Mouse (Mus musculus): ENCODE results near the gene Fam184a. TPM values are rescaled to one million over a fixed set of nuclear protein-coding genes. Genes with fewer than 3 reads are reported as not detected.
"Not testable (repeated sequence)": the region's sequence is repeated elsewhere in the genome, so short reads cannot be mapped to it uniquely, and the experiment has no call there.

Fam184a gene
- total RNA-seq, 2 experiments from 2014 or later: 2.4 to 3.3 TPM

GRCm38 (mm10) chr10:53691263-53691662 lies 59.7 kb downstream of the Fam184a start:
- DNase-seq (ENCODE audit: low spot score in 2 of 2): no peak

- DNase-seq (ENCODE audit: low spot score in 2 of 2): no peak
Observed at GRCm38 (mm10) chr10:53688952-53689584, 61.9 kb downstream of the Fam184a start.

DNA sequence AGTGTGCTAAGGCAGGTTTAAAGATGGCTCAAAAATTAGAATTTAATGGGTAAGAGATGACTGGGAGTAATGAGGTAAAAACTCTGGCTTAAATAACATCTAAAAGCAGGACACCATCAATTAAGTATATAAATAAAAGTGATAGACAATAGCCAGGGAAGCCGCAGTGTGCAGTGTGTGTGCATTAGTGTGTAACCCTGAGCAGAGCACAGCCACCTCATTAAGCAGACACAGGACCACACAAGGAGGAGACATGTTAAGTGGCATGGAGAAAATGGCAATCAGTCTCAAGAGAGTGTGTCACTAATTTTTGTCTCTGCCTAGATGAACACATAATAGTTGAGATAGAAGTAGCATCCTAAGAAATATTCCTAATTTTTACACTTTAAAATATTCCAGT lies 62.4 kb downstream of the Fam184a start:
- DNase-seq (ENCODE audit: low spot score in 2 of 2): no peak

- no peak for DNase-seq (ENCODE audit: low spot score in 2 of 2)
Observed at GRCm38 (mm10) chr10:53687888-53688287, 63.0 kb downstream of the Fam184a start.

DNA sequence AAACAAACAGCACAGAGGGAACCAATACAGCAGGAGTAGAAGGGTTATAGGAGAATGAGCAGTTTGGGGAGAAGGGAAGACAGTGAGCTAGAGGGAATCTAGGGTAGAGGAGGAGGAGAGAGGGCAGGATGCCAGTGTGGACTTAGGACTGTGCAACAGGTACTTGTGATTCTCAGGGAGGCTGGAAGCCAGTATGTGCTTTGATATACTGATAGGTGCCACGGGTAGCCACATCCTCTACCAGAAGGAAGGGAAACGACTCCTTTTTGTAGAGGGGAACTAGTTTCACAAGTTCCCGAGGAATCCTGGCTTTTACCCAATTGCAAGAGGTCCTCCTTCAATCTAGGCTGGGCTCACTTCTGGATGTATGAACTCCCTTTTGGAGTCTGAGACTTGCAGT lies 65.1 kb downstream of the Fam184a start:
- DNase-seq (ENCODE audit: low spot score in 2 of 2): no peak

GRCm38 (mm10) chr10:53683226-53683625 lies 67.7 kb downstream of the Fam184a start:
- no peak for DNase-seq (ENCODE audit: low spot score in 2 of 2)

DNA sequence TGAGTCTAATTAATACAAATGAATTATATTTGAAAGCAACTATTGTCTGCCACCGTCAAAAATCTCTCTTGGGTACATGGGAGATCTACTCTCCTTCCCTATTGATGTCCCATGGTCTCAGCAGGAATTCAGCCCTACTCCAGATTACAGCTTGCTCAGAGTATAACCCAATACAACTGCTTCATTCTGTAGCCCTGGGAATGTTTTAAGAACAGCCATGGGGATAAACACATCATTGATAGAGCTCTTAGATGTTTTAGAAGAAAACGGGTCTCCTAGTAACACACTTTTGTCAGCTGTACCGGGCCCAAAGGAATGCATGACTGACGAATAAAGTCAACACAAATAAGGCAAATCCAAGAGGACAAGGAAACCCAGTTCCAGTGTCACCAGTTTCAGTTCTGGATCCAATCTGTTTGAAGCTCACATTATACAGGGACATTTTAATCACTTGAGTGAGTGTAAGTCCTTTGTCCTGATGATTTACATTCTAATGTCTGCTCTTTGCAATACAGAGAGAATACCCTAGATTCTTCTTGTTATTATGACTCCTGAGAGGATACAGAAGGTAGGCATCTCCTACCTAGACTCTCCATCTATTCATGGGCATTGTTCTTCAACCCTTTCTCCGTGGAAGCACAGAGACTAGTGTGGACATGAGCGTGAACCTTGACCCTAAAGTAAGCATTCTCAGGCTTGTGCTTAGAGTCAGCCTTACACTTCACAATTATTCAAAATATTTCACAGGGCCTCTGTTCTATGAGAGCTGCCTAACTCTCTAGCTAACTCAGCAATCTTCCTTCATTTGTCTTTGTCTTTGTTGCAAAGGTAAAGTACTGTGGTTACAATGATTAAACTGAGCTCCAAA lies 71.0 kb downstream of the Fam184a start:
- DNase-seq (ENCODE audit: low spot score in 2 of 2): no peak

GRCm38 (mm10) chr10:53661788-53662187 lies 89.1 kb downstream of the Fam184a start:
- DNase-seq (ENCODE audit: low spot score in 2 of 2): no peak

DNA sequence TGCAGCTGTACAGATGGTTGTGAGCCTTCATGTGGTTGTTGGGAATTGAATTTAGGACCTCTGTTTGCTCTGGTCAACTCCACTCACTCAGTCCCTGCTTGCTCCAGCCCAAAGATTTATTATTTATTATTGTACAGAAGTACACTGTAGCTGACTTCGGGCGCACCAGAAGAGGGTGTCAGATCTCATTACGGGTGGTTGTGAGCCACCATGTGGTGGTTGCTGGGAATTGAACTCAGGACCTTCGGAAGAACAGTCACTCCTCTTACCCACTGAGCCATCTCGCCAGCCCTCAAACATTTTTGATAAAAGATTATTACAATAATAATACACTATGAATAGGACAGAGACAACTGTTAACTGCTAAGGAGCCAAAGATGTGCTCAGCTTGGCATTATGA lies 96.7 kb downstream of the Fam184a start:
- DNase-seq (ENCODE audit: low spot score in 2 of 2): not testable (repeated sequence)

DNA sequence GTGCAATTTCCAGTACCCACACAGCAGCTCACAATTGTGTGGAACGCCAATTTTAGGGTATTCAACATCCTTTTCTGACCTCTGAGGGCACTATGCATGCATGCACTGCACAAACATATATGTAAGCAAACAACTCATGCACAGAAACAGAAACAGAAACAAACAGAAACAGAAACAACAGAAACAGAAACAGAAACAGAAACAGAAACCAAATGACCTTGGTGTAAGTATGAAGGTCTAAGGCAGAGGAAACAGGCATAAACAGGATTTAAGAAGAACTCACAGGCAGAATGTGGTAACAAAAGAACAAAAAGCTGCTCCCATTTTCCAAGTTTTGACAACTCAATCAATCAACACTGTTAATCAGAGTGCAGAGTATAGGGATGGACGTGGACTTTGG lies 100.2 kb downstream of the Fam184a start:
- DNase-seq (ENCODE audit: low spot score in 2 of 2): no peak

DNA sequence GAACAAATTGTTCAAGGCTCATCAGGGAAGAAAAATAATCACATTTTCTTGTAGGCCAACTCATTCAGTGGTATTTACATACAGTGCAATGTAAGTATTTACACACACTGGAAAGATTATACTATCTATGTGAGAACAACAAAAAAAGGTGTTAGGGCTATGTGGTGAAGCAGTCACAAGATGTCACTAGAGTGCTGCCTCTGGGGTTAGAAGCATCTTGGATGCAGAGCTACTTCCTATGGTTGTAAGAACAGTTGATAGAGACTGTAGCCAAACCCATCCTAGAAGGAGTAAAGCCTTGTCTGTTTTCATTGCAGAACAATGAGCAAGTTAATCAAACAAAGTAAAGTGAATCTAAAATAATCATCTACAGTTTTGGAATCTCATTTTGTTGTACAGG lies 109.4 kb downstream of the Fam184a start:
- no peak for DNase-seq (ENCODE audit: low spot score in 2 of 2)

GRCm38 (mm10) chr10:53635246-53635971 lies 115.5 kb downstream of the Fam184a start:
- no peak for DNase-seq (ENCODE audit: low spot score in 2 of 2)

- no peak for DNase-seq (ENCODE audit: low spot score in 2 of 2)
Observed at GRCm38 (mm10) chr10:53634160-53634559, 116.8 kb downstream of the Fam184a start.

- not testable (repeated sequence) for DNase-seq (ENCODE audit: low spot score in 2 of 2)
Observed at GRCm38 (mm10) chr10:53630339-53630738, 120.6 kb downstream of the Fam184a start, which contains the start of gene Mcm9. Gene Mcm9, minus strand, starts transcription at chr10:53630439.

DNA sequence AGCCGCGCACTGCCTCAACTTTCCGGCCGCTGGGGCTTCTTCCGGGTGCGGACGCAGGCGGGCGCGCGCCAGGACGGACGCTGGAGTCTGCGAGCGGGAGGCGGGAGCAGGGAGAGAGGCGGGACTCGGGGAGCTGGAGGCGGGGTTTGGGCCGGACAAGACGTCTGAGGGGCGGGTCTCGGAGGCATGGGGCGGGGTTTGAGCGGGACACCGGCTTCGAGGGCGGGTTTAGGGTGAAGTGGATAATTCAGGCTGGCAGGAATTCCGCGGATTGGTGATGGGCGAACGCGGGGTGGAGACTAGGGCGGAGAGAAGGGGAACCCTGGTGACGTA lies 121.0 kb downstream of the Fam184a start:
- peak; percentile 91 for DNase-seq (ENCODE audit: low spot score in 2 of 2)

DNA sequence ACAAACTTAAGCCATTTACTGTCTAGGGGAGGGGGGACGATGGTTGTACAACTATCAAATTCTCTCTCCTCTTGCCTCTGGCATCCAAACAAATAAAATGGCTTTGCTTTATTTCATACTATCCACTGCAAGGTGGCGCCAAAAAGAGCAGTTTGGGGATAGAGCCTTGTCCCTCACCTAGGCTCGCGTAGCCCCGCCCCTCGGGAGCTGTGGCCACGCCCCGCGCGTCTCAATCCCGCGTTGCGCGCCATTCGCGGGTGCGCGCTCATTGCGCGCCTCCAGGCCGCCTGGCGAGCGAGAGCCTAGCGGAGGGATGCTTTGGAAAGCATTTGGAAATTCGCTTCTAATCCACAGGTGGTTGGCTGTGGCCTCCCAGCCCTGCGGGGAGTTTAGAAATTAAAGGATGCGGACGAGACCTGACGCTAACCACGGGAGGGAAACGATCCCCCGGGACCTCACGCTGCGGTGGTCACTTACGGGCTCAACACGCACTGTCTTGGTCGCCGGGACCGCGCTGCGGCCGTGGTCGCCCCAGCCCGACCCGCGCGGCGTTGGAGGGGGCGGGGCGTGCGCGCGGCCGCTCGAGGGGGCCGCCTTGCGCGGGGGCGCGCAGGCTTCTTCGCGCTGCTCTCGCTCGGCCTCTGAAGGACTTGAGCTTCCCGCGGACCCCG lies 121.5 kb downstream of the Fam184a start:
- DNase-seq (ENCODE audit: low spot score in 2 of 2): peak; percentile 89 to 90

GRCm38 (mm10) chr10:53615850-53616616 lies 134.9 kb downstream of the Fam184a start:
- no peak for DNase-seq (ENCODE audit: low spot score in 2 of 2)

- DNase-seq (ENCODE audit: low spot score in 2 of 2): no peak
Observed at GRCm38 (mm10) chr10:53613955-53614354, 137.0 kb downstream of the Fam184a start.

DNA sequence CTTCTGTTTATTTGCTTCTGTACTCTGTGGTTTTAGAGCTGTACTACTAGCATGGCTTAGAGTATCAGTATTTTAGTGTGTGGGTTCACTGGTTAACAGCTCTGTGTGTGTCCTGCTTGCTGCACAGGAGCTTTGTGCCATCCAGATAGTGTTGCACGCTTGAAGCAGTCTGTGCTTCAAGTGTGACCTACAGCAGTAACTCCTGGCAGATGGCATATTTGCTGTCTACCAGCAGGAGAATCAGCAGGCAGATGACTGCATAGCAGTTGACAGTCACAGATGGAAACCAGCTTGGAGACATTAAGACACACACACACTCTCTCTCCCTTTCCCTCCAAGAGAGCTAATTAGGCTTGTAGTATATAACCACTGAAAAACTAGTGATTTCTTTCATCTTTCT lies 138.8 kb downstream of the Fam184a start:
- no peak for DNase-seq (ENCODE audit: low spot score in 2 of 2)

DNA sequence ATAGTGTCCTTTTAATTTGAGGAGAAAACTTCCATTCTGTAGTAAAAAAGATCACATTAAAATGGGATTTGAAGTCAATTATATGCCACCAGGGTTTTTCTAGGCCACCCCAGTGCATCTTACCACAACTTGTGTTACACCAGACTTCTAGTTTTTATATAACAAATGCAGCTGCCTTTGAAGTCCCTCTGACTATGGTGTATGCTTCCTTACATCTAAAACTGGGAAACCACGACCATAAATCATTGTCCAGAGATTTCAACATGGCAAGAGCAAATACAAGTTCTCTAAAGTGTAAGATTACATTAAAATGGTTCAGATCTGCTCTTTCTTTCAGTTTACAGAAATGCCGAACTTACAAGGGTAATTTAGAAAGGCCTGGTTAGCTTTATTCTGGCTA lies 142.6 kb downstream of the Fam184a start:
- DNase-seq (ENCODE audit: low spot score in 2 of 2): no peak

DNA sequence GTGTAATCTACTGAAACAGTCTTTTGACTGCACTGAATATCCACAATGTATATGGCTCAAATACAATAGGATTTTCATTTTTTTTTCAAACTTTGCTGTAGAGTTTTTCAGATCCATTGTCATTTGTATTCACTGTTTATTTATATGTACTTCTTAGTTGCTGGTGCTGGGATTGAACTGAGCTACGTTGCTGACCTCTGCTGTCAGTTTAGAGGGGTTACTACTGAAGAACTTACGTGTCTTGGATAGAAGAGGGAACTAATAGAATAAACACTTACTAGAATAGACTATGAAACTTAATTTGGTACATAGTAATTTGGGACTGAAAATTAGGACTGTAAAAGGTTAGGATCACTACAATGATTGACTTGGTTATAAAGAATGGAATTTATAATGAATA lies 145.6 kb downstream of the Fam184a start:
- DNase-seq (ENCODE audit: low spot score in 2 of 2): no peak

Data from adrenal gland, adult 18-20 months (tissue).